Mouse (Mus musculus): ENCODE data around the gene Pank3. TPM values are rescaled to one million over a fixed set of nuclear protein-coding genes. Genes with fewer than 3 reads are reported as not detected.
A peak's percentile ranks its signal among the peaks of the same experiment; 100 is the strongest.
"Not testable (repeated sequence)": the region's sequence is repeated elsewhere in the genome, so short reads cannot be mapped to it uniquely, and the experiment has no call there.

The Pank3 gene
- total RNA-seq, 2 experiments from 2014 or later, result 64.9 to 70.1 TPM

DNA sequence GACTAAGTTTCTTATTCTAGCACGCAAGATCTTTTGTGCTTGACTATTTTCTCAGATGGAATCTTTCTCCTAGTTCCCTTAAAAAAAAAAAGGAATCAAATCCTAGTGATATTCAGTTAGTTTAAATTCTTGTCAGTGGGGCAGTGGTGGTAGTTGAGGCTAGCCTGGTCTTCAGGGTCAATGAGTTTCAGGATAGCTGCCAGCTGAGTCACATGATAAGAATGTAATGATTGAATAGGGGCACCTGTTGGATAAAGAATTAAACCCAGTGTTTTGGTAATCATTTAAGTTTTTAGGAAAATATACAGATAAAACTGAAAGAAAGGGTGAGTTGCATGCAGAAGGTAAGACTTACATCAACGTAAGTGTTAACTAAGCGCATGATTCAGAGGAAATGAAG is 6.3 kb downstream of the Pank3 start:
- no peak for DNase-seq
- intact Hi-C loops (cut with DNase I), result no loop called here

DNA sequence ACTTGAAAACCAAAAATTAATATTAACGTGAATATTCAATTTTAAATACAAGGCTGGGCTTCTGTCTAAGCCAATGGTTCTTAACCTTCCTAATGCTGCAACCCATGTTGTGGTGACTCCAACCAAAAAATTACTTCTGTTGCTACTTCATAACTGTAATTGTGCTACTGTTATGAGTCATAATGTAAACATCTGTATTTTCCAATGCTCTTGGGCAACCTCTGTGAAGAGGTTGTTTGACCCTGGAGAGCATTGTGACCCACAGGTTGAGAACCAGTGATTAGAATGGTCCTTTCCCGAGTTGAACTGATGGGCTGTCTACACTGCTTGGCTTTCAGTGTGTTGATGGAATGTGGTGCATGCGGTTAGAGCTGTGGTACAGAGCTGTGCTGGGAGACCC is 7.2 kb downstream of the Pank3 start:
- no peak for DNase-seq
- intact Hi-C loops (cut with DNase I), result no loop called here

DNA sequence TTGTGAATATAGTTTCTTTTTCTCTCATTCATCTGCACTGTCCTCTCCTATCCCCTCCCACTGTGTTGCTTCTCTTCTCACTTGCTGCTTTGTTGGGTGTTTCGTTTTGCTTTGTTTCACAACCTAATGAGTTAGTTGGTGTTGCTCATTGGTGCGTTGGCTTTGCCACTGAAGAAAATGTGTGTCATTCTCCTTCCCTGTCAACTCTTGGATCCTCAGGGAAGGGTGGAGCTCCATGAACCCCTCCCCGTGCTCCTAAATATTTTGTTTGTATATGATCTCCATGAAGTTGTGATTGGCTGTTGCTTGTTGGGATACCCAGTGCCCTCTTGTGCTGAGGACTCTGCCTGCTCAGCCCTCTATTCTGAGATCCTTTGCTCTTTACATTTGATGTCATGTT is 11.1 kb downstream of the Pank3 start:
- intact Hi-C loops (cut with DNase I), result no loop called here

DNA sequence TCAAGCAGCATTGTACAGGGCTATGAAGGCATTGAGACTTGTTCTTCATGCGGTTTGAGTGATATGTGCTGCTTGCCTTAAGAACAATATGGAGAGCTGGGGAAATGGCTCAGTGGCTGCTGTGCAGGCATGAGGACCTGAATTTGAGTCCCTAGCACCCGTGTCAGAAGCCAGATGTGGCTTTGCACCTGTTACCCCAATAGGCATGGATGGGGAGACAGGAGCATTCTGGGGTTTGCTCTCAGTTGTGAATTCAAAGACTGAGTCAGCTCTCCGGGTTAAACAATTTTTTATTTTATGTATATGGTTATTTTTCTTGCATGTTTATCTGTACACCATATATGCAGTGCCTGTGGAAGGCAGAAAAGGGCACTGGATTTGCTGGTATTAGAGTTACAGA is 13.2 kb downstream of the Pank3 start:
- intact Hi-C loops (cut with DNase I), result no loop called here
- no peak for DNase-seq

More for the DNA sequence above, 11.1 kb downstream of the Pank3 start:
- DNase-seq, result no peak

DNA sequence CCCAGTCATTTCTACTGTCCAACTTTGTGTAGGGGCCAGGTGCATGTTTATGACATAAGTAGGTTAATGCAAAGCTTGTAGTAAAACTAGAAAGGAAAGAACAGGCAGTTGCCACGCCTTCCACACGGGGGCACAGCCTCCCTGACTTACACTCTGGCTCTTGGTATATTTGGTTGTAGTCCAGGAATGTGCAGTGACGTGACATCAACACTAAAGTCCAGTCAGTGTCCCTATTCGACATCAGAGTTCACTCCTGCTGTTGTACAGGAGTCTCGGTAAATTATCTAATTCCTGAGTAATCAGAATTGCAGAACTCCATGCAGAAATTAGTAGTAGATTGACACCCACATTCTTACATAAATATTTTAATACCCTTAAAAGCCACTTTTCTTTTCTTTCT is 13.8 kb downstream of the Pank3 start:
- DNase-seq, result no peak
- intact Hi-C loops (cut with DNase I), result no loop called here

DNA sequence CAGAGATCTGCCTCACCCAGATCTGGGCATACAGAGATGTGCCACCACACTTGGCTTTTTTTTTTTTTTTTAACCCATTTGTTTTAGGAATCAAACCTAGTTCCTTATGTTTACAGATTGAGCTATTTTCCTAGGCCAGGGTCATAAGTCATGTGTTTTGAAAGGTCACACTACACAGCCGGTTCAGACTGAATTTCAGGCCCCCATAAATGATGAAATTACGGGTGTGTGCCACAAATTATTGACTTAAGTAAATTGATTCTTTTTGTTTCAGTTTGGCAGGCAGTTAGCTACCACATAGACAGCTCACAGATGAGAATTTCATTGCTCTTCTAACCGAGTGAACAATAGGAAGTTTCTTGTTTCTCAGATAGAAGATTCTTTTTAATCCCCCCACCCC is 14.7 kb downstream of the Pank3 start:
- DNase-seq, result no peak
- intact Hi-C loops (cut with DNase I), result no loop called here

DNA sequence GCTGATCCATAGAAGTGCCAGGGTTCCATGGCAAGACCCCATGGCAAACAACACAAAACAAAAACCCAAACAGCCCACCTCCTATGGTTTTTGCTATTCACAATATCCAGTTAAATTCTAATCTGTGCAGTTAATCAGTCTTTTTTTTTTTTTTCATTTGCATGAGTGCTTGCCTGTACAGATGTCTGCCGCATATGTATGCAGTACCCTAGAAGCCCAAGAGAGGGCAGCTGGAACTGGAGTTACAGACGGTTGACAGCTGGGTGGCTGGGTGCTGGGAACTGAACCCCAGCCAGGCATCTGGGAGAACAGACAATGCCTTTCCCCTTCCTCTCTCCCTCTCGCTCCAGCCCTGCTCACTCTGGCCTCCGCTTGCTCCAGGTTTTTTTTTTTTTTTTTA is 15.3 kb downstream of the Pank3 start:
- DNase-seq, result no peak
- intact Hi-C loops (cut with DNase I), result no loop called here

DNA sequence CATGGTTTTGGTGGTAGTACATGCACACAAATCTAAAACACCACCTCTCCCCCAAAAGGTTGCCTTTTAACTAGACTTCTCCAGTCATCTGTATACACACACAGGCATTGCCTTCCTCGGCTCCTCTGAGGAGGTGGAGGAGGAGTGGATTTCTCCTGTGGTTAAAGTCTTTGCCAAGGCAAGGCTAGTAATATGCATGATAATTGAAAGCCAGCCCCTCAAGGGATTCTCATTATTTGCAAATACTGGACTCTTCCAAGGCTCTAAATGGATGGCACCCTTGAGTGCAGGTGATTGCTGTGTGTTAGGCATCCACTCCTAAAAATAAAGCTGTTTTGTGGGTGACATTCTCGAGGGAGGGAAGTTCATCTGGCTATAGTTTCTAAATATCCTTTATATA is 19.2 kb downstream of the Pank3 start:
- intact Hi-C loops (cut with DNase I), result no loop called here

DNA sequence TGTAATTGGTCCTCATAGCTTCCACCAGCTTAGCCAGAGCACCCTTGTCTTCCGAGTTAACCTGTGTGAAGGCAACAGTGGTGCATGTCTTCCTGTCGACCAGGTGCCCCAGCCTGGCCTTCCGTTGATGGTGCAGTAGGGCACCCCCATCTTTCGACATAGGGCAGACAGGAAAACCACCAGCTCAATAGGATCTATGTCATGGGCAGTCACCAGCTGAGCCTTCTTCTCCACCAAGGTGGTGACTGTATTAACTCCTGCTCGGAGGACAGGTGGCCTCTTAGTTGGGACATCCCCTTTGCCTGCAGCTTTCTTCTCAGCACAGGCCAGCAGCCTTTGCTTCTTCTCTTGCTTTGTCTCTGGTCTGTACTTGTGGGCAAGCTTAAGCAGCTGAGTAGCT is 23.5 kb downstream of the Pank3 start:
- DNase-seq, result not testable (repeated sequence)
- intact Hi-C loops (cut with DNase I), result loop anchor here (10.0 kb wide), 1 partner anchor 948 kb away; no protein-coding TSS in a partner anchor

More for the DNA sequence above, 19.2 kb downstream of the Pank3 start:
- no peak for DNase-seq

DNA sequence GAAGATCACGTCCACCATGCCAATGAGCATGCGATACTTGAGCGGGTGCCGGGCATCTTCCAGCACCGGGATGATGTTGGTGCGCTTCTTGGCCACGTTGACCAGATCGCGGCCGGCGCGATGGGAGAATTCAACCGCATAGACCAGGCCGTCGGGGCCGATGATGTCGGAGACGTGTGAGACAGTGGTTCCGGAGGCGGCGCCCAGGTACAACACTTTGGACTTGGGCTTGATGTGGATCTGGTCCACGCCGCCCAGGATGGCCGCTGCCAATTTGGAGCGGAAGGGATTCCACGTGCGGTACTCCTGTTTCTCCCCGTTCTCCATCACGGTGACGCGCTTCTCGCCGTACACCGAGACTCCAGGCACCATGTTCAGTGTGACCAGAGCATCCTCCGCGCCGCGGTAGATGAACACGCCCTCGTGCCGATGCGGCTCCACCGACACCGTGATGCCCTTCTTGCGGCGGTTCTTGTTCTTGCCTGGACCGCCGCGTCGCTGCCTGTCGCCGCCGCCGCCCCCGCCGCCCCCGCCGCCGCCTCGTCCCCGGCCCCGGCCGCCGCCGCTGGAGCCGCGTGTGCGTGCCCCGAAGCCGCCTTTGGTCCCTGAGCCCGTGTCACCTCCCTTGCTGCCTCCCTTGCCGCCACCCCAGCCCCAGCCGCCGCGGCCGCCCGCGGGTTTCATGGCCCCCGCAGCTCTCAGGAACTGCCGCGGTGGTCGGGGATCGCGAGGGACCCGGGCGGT is 28.6 kb downstream of the Pank3 start:
- intact Hi-C loops (cut with DNase I), result loop anchor here (10.0 kb wide), 1 partner anchor 953 kb away; no protein-coding TSS in a partner anchor
- peak; percentile 25 for DNase-seq

DNA sequence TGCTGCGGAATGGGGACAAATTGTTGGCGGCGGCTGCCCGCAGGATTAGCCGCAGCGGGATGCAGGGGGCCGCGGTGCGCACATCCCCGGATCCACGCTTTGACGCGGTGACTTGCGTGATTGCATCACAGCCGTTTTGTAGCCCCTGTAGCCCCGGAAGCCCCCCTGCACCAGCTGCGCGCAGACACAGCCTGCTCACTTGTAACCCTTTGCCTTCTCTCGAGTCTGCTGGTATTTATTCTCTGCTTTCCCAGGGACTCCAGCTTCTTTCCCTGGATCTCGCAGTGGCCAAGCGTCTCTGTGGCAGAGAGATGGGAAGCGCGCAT is 29.2 kb downstream of the Pank3 start:
- DNase-seq, result peak; percentile 78
- intact Hi-C loops (cut with DNase I), result loop anchor here (10.0 kb wide), 1 partner anchor 954 kb away; no protein-coding TSS in a partner anchor

DNA sequence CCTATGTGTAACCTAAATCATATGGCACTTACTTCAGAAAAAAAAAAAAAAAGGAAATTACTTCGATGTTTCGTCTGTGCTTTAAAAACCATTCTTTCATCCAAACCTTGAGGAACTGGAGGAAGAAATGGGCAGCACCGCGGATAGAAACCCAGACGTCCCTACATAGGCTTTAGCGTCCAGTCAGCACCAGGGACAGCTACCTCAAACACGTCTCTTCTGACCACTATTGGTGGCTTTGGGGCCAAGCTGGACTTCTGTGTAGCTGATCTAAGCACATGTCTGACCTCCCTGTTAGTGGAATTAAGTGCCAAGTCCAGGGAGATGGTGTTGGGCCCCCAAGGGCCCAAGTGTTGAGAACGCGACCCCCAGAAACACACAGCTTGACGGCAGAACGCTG is 29.6 kb downstream of the Pank3 start, which contains the start of gene Fbll1:
Gene Fbll1, minus strand, starts transcription at position 11 of the 400 bp plus-strand sequence.
- intact Hi-C loops (cut with DNase I), result loop anchor here (10.0 kb wide), 1 partner anchor 954 kb away; no protein-coding TSS in a partner anchor
- DNase-seq, result peak; percentile 20

DNA sequence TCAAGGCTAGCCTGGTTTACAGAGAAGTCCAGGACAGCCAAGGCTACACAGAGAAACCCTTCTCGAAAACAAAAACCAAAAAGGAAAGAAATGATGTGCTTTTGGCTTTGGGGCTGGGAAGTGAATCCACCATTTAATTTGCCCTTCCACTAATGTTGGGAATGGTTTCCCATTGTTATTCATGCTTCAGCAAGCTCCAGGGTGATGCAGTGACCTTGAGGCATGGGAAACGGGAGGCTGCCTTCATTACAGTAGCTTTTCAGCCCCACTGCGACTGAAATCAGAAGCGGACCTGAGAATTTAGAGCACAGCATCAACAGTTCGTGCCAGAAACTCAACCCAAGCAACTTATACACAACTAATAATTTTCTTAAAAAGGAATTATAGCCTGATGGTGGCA is 32.0 kb downstream of the Pank3 start:
- intact Hi-C loops (cut with DNase I), result no loop called here

DNA sequence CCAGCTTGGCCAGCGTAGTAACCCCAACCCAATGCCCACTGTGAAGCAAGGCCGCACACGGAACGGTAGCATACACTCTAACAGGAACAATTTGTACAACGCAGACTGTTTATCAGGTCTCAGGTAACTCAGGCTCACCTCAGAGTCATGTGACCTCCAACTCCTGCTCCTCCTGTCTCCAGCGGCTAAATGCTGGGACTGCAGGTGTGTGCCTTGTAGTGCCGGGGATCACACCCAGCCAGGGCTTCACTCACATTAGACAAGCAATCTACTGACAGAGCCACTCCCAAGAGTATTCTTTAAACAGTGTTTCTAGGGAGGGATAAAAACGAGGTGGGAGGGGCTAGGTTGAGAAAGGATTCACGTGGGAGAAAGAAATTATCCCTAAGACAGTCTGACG is 42.2 kb downstream of the Pank3 start:
- no peak for DNase-seq
- intact Hi-C loops (cut with DNase I), result no loop called here

More for the DNA sequence above, 32.0 kb downstream of the Pank3 start:
- DNase-seq, result no peak

DNA sequence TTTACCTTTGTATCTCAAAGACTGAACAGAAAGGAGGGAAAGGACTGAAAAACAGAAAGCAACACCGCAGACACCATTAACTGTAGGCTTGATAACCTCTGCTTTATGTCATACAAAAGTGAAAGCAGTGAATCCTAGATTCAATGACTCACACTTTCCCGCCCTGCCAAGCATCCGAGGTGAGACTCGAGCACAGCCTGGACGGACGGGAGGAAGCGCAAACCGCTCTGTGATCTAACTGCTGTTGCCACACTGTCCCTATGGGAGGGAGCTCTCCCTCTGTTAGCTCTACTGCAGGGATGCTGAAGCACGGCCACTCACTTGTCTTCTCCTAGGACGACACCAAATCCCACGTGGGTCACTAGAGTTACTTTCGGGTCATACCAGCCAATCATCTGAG is 47.0 kb downstream of the Pank3 start:
- no peak for DNase-seq
- intact Hi-C loops (cut with DNase I), result no loop called here

DNA sequence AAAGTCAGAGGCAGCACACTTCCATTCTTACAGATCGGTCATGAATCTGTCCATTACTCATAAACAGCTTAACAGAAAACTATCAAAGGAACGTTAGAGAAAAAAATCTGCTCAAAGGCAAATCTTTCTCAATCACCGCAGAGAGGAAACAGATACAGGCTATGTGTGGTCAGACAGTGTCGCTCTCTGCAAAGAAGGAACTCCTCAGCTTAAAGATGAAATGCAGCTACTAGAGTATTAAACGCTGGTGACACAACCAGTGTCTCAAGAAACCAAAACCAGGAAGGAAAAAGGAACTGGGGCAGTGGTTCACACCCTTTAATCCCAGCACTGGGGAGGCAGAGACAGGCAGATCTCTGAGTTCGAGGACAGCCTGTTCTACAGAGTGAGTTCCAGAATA is 58.4 kb downstream of the Pank3 start:
- intact Hi-C loops (cut with DNase I), result no loop called here

DNA sequence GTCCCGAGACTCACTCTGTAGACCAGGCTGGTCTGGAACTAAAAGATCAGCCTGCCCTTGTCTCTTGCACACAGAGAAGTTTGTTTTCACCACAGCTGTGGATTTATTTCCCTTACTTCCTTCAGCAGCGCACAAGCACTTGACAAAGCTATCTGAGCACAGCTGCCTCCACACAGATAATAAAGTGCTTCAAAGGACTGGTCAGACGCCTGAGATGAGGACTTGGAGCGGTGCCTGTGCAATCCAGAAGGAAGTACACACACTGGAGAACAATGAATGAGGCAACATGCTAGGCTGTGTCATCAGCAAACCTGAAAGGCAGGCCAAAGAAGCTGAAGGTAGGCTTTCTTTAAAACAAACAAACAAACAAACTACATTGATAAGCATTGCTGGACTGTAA is 62.9 kb downstream of the Pank3 start:
- intact Hi-C loops (cut with DNase I), result loop anchor here (5.0 kb wide), 1 partner anchor 170 kb away; no protein-coding TSS in a partner anchor
- DNase-seq, result no peak

More for the DNA sequence above, 58.4 kb downstream of the Pank3 start:
- no peak for DNase-seq

DNA sequence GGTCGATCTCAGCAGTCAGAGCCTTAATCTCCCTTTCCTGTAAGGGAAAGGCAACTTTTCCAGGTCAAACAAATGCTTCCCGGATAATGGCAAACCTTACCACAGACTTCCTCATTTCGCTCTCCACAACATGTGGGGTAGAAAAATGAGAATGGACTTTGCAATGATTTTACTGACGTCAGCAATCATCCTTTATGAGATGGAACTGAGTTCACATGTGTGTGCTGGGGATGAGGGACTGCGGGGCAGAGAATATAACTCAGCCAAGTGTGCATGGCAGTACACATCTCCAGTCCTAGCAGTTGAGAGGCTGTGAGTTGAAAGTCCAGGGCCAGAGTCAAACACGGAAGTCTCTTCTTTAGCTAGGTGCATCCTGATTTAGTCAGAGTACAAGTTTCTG is 64.0 kb downstream of the Pank3 start:
- intact Hi-C loops (cut with DNase I), result loop anchor here (5.0 kb wide), 1 partner anchor 169 kb away; no protein-coding TSS in a partner anchor

DNA sequence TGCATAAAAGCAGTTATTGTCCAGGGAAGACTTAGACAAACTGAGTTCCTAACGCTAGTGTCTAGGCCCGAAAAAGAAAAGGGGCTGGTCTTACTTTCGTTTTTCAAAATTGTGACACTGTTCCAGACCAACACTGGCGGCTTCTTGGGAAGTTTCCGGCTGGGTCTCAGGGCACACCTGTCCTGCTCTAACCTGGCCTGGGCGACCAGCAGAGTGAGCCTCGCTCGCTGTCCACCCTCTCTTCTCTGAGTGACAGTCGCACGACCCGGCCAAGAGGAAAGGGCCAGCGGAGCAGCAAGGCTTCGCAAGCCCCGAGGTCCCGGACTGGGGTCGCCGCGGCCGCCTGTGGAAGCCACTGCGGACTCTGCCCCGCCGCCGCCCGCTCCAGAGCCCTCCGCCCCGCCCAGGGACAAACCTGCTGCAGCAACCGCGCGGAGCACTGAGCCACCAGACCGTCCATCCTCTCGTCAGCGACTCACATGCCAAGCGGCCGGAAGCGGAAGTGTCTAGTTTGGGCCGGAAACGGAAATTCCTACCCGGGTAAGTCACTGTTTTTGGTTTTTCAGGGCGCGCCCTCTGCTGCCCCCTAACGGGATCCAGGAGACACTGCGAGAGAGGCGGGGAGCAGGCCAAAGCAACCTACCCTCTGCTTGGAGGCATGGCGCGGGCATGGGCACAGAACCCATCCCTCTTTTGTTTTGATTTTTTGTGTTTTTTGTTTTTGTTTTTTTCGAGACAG is 64.9 kb downstream of the Pank3 start, which contains the start of gene Rars:
Gene Rars, minus strand, starts transcription at position 485 of the 739 bp plus-strand sequence.
- intact Hi-C loops (cut with DNase I), result loop anchor here (5.0 kb wide), 1 partner anchor 168 kb away; no protein-coding TSS in a partner anchor
- DNase-seq, result peak; percentile 92

More for the DNA sequence above, 64.0 kb downstream of the Pank3 start:
- DNase-seq, result no peak

DNA sequence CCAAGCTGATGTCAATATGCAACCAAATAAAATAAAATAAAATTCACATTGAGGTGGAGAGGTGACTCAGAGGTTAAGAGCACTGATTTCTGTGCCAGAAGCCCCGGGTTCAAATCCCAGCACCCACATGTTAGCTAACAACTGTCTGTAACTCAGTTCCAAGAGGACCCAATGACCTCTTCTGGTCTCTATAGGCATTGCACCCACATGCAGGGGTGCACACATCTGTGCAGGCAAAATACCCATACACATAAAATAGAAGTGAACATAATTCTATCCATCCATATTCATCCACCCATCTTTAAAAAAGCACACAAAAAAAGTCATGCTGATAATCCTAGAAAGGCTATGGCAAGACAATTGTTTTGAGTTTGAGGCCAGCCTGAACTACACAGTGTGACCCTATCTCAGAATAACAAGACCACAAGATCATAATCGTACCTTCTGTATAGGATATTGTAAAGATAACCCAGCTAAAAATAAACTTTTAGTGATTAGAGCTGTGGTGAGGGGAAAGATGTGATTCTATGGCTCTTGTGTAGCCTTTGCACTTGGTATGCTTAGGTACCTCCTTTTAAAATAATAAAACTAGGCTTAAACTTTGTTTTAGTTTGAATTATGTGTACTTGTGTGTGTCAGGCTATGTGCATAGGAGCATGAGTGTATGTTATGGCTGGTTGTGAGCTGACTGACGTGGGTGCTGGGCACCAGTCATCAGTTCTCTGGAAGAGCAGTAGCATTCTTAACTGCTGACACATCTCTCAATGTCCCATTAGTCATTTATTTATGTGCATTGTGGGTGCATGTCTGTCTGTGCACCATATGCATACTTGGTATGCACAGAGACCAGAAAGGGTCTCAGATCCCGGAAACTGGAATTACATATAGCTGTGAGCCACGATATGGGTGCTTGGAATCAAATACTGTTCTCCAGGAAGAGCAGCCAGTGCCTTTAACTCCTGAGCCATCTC is 68.2 kb downstream of the Pank3 start:
- DNase-seq, result no peak
- intact Hi-C loops (cut with DNase I), result no loop called here
